Mouse (Mus musculus) brown adipose tissue, adult 24 weeks (tissue): Measurements from ENCODE around the gene Ipo7. TPM values are rescaled to one million over a fixed set of nuclear protein-coding genes. Genes with fewer than 3 reads are reported as not detected.

ENCODE experiments used
- polyA plus RNA-seq: library from polyadenylated mRNA; stranded (reverse); fragments of >200 nt; gene quantifications from 2 replicates; pipeline ENCODE4 v1.2.4, GENCODE M21; 2012; ENCODE audit not compliant: missing spikeins, insufficient read depth, insufficient read length

Ipo7 gene
- polyA plus RNA-seq, 1 experiment: 51.7 TPM

Other genes with a start within 250 kb of the Ipo7 start
- not detected in 2 replicates for gene Nrip3, start 236.2 kb upstream of the Ipo7 start, polyA plus RNA-seq
- not detected in 2 replicates for gene Scube2, start 152.6 kb upstream of the Ipo7 start, polyA plus RNA-seq
- gene Dennd5a, start 57.8 kb upstream of the Ipo7 start, polyA plus RNA-seq: 94.7 and 95.4 TPM in 2 replicates
- gene Tmem41b, start 31.3 kb upstream of the Ipo7 start, polyA plus RNA-seq: 39.6 and 66.6 TPM in 2 replicates
- 4.5 and 7.8 TPM in 2 replicates for gene Zfp143, start 42.9 kb downstream of the Ipo7 start, polyA plus RNA-seq
- gene Wee1, start 103.8 kb downstream of the Ipo7 start, polyA plus RNA-seq: 3.9 and 4.2 TPM in 2 replicates
- gene Swap70, start 203.4 kb downstream of the Ipo7 start, polyA plus RNA-seq: 4.9 and 5.1 TPM in 2 replicates